Mouse (Mus musculus) layer of hippocampus, postnatal 25 days (tissue): Measurements from ENCODE around the gene Sertad3. TPM values are rescaled to one million over a fixed set of nuclear protein-coding genes. Genes with fewer than 3 reads are reported as not detected.
"Not testable (repeated sequence)": the region's sequence is repeated elsewhere in the genome, so short reads cannot be mapped to it uniquely, and the experiment has no call there.

Source experiments
- DNase-seq, 2 experiments: peaks; one replicate each; pipeline ENCODE4 v3.0.0; 2022; ENCODE audit warnings: mixed read lengths in 2 of 2, low spot score in 1 of 2; ENCODE audit errors: extremely low spot score in 1 of 2
- total RNA-seq, 2 experiments: library from RNA; stranded (reverse); gene quantifications; 2 replicates each; pipeline ENCODE4 v1.2.3; 2021

The Sertad3 gene
- total RNA-seq, 2 experiments from 2014 or later, result 3.3 to 3.9 TPM

DNA sequence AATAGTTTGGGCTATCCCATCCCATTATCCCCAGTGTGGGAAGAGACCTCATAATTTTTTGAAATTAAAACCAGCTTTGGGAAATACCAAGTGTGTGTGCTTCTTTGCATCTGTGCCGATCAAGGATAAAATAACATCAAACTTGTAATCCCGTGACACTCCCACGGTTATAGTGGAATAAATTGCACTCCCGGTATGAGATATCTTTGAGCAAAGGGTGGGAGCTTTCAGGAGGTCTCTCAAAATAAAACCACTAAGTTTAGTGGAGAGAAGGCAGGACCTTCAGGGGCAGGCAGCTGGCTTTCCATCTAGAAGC lies 16.6 kb downstream of the Sertad3 start:
- no peak for DNase-seq

DNA sequence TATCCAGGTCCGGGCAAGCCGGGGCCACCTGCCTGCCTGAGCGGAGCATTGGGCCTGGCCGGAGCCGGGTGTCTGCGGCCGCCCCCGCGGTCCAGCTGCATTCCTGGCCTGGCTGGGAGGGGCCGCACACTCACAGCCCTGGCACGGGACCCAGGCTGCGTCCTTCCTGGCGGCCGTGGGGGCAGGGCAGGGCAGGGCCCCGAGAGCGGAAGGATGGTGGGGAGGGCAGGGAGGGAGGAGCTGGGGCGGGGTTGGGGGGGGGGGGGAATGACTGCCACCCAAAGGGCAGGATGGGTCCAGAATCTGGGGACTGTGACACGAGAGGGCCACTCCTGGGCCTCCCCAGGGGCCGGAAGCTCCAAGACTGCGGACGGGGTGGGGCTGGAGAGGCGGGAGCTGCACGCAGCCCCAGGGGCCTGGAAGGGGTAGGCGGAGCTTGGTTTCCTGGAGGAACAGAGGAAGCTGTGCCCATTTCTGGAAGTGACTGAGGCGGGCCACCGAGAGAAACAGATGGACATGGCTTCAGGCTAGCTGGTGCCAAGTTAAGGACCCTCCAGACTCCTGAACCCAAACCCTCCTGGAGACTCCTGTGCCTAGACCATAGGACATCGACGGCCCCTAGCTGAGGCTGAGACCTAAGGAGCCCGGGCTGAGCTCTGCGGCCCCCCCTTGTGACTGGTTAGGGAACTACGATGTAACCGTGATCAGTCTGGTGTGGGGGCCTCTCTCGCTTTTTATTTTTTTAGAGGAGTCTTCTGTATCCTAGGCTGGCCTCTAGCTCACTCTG lies 17.2 kb downstream of the Sertad3 start:
- DNase-seq, result peak; percentile 86

DNA sequence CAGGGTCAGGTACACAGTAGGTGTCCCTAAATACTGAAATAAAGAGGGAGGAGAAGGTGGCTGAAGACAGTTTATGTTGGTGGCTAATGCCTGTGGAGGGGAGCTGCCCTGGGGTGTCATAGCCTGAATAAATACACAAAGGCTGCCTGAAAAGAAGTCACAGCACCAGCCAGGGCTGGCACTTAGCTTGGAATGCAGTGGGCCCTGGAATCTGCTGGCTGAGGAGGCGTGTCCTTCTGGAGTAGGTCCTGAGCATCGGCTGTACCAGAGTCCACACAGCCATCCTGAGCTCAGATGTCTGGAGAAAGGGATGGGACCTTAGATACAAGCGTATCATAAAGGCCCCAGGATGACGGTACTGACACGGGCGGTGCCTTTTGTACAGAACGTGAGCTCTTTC lies 18.3 kb downstream of the Sertad3 start:
- DNase-seq, result no peak

DNA sequence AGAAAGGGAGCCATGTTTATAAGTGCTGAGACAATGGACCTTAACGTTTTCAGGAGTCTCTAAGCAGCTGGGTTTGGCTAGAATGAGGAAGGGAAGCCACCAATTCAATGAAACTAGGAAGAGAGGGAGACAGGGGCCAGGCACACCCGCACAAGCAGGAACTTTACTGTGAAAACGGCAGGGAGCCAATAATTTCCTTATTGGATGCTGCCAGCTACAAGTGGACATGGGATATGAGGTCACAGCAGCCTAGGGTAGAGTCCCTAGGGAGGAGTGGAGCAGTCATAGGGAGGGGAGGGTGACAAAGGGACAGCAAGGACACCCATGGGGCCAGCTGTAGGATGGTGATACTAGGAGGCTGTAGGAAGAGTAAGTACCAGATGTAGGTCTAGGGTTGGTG lies 19.5 kb downstream of the Sertad3 start:
- DNase-seq, result no peak

- DNase-seq, result no peak
Measured at GRCm38 (mm10) chr7:27493450-27493849, 19.9 kb downstream of the Sertad3 start.

DNA sequence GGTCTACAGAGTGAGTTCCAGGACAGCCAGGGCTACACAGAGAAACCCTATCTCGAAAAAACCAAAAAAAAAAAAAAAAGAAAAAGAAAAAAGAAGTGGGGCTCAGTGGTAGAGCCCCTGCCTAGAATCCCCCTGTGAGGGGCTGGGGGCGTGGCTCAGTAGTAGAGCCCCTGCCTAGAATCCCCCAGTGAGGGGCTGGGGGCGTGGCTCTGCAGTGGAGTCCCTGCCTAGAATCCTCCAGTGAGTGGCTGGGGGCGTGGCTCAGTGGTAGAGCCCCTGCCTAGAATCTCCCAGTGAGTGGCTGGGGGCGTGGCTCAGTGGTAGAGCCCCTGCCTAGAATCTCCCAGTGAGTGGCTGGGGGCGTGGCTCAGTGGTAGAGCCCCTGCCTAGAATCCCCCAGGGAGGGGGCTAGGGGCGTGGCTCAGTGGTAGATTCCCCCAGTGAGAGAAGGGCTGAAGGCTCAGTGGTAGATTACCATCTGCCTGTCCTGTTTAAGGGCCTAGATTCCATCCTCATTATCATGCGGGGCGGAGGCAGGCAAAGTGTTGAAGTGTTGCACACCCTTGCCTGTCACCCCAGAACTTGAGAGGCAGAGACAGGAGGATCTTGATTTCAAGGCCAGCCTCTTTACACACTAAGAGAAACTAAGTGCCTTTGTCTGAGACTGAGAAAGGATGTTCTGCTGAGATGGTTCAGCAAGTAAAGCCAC lies 21.2 kb downstream of the Sertad3 start:
- DNase-seq, result not testable (repeated sequence)

DNA sequence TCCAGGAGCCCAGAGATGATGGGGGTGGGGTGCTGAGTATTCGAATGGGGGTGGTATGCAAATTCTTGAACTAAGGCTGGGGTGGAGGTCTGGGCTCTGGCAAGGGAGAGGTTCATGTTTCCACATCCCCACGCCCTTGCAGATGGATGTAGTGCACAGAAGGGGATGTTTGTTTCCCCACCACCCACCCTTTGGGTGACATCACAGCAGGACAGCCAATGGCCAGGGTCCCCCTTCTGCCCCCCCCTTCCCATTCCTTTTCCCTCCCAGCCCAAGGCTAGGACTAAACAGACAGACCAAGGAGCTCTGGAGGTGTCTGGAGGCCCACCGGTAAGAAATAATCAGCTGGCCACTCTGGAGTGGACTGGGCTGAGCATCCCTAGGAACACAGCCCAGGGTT lies 25.5 kb downstream of the Sertad3 start, which contains the start of gene Prx:
Prx (plus strand) TSS at position 289 of the 400 bp plus-strand sequence.
- DNase-seq, result no peak

DNA sequence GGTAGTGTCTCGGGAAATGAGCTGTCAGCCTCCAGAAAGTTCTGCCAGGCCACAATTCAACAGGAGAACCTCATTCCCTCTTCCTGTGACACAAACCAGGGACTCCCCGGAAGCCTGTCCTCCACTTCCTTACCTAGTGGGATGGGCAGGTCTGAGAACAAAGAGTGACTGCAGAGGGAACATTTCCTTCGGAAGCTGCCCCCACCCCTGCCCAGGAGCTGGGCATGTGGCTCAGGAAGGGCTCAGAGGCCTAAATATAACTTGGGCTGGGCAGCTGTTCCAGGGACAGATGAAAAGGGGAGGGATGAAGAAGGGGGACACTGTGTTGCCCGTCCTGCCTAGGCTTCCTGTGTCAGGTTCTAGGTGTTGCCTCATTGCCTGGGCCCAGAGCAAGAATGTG lies 28.1 kb downstream of the Sertad3 start:
- no peak for DNase-seq

GRCm38 (mm10) chr7:27506765-27507370 lies 33.3 kb downstream of the Sertad3 start:
- no peak for DNase-seq

DNA sequence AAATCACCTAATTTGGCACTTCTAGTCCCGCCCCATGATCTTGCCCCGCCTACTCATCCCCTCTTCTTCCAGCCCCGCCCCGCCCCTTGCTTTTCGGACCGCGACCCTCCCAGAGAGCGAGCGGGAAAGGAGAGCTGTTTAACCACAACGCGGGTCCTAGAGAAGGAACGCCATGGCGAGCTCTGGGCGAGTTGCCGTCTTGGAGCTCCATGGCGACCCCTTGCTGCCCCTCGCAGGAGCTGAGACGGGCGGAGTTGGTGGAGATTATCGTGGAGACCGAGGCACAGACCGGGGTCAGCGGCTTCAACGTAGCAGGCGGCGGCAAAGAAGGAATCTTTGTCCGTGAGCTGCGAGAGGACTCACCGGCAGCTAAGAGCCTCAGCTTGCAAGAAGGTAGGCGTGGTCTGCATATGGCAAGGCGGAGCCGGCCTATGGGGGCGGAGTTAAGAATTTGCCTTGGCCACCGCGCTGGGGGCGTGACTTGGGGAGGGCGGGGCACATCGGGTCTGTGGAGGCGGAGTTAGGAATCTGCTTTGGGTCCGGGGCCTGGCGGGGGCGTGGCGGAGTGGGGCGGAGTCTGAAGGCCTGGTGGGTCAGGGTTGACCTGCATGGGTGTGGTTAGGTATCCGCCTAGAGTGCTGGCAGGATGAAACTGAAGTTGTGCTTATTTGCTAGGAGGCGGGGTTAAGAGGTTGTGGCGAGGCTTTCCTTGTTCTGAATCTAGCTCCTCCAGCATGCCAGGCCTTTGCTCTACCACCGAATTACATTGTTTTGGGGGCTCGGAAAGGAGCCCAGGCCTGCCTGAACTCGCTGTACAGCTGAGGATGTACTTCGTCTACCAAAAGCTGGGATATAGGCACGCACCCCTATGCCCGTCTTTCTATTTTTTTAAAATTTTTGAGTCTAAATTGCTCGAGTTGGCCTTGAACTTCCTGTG lies 34.4 kb downstream of the Sertad3 start:
- DNase-seq, result peak; percentile 70 to 71

DNA sequence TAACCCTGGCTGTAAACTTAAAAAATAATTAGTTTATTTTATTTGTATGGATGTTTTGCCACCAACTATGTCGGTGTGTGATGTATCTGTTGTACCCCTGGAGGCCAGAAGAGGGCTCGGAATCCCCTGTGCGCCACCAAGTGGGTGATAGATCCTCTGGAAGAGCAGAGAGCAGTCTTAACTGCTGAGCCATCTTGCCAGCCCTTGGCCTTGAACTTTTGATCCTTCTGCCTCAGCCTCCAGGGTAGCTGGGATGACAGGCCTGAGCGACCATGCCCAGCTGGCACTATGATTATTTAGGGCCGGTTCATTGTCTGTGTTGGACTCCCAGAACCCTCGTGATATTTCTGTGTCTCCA lies 35.1 kb downstream of the Sertad3 start:
- no peak for DNase-seq

DNA sequence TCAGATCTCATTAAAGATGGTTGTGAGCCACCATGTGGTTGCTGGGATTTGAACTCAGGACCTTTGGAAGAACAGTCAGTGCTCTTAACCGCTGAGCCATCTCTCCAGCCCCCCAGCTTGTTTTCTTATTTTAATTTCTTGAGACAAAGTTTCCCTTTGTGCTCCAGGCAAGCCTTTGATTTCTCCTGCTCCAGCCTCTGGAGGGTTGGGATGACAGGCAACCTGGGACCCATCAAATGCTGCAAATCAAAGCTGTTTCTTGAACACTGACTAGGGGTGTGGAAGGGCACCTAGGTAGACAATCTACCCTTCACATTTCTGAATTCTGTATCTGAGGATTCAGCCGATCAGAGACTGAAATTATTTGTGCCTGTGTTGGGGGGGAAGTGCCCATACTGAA lies 37.2 kb downstream of the Sertad3 start:
- DNase-seq, result no peak

DNA sequence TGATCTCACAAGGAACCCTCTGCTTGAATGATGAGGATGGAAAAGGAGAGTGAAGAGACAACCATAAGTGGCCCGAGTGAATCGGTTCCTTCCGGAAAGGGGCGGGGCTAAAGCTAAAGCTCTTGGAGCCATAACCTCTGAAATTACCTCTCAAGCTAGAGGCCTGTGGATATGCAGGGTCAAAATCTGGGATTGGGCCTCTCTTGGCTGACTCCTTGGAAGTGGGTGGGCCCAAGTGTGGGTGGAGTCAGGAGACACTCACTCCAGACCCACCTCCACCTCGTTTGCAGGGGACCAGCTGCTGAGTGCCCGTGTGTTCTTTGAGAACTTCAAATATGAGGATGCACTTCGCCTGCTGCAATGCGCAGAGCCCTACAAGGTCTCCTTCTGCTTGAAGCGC lies 41.4 kb downstream of the Sertad3 start:
- DNase-seq, result no peak

DNA sequence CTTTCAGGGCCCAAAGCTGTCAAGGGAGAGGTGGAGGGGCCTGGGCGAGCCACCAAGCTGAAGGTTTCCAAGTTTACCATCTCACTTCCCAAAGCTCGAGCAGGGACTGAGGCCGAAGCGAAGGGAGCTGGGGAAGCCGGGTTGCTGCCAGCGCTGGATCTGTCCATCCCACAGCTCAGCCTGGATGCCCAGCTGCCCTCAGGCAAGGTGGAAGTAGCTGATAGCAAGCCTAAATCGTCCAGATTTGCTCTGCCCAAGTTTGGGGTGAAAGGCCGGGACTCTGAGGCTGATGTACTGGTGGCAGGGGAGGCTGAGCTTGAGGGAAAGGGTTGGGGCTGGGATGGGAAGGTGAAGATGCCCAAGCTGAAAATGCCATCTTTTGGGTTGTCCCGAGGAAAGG lies 44.7 kb downstream of the Sertad3 start:
- DNase-seq, result no peak

DNA sequence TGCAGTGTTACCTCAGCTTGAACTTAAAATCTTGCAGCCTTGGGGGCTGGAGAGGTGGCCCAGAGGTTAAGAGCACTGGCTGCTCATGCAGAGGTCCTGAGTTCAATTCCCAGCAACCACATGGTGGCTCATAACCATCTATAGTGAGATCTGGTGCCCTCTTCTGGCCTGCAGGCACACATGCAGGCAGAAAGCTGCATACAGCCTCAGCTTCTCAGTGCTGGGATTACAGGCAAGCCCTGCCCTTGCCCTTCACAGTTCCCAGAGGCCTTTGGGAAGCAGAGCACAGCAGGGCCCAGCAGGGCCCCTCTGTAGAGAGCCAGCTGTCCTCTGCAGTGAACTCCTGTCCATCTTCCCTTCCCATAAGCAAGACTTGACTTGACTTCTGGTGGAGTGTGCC lies 46.5 kb downstream of the Sertad3 start:
- no peak for DNase-seq

DNA sequence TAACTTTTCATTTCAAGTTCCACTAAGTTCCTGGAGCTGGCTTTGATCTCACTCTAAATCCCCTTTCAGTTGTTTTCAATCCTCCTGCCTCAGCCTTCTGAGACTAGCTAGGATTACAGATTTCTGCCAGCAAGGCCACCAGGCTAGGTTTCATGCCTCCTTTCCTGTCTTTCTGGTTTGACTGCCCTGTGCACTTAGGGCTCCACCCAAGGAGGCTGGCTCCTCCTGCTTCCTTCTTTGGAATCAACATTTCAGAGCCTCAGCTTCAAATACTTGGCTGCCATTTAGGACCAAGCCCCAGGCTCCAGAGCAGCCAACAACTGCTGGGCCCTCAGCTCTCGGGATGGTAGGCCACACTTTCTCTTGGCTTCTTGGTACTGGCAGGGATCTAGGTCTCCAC lies 47.0 kb downstream of the Sertad3 start:
- no peak for DNase-seq

GRCm38 (mm10) chr7:27522967-27523366 lies 49.4 kb downstream of the Sertad3 start, which contains the start of gene Hipk4:
Hipk4 (plus strand) TSS chr7:27523267.
- DNase-seq, result no peak

DNA sequence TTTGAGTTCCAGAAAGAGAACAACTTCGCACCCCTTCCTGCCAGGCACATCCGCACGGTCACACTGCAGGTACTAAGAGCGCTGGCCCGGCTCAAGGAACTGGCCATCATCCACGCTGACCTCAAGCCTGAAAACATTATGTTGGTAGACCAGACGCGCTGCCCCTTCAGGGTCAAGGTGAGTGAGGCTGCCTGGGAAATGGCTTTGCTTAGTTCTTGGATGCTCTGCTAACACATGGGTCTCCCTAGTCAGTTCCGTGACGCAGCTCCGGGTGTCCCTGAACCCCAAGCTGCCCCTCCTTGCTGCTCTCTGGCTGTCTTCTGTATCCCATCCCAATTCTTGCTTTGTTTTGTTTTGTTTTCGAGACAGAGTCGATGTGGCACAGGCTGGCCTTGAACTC lies 50.2 kb downstream of the Sertad3 start:
- DNase-seq, result no peak

DNA sequence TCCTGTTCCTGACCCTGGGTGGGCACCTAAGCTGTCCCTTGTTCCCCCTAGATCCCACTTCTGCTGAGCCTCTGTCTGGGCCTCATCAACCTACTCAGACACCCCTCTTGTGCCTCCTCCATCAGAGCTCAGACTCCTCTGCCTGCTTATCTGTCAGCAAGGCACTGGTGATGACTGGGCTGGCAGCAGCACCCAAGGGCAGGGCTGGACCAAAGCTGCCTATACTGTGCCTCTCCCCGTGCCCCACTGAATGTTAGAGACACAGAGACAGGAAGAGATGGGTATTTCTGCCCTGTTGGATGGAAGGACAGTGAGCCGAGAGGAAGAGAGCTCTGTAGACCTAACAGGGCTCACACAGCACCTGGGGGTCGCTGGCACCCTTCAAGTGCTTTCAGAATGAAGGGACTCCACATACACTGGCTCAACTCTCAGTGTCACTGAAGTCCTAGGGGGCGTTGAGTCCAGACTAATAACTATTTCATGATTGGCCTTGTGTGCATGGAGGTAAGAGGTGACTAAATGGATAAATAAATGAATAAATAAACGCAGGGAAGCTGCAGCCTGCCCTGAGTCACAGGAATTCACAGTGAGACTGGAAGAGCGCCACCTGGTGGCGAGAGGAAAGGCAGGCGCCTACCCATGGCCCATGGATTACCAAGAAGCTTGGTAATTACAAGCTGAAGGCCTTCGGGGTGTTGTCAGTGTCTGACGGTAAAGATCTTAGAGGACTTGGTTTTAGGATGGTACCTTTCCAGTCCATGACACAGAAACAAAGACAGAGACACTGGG lies 52.7 kb downstream of the Sertad3 start:
- peak; percentile 80 to 83 for DNase-seq
